Mouse (Mus musculus) lung, adult 2 months (tissue): ENCODE data around the gene Ubqln4.

Experiments
- CTCF ChIP-seq: fragments of 200-500 bp; IDR thresholded peaks from 2 replicates; pipeline ENCODE4 v1.5.1; 2011; ENCODE audit warnings: mild to moderate bottlenecking, low read length, control low read depth; ENCODE audit not compliant: insufficient read depth
- POLR2A ChIP-seq: fragments of 200-500 bp; IDR thresholded peaks from 2 replicates; pipeline ENCODE4 v1.6.1; 2011; ENCODE audit warnings: low read depth, mild to moderate bottlenecking, control low read depth, low read length, borderline replicate concordance; ENCODE audit errors: extremely low read depth

- TF ChIP-seq CTCF = no peak
- TF ChIP-seq POLR2A = no peak
Measured at GRCm38 (mm10) chr3:88530082-88530864, 23.3 kb upstream of the Ubqln4 start.
